Mouse (Mus musculus) intestine, embryonic 14.5 days (tissue): ENCODE results near the gene Bckdhb. TPM values are rescaled to one million over a fixed set of nuclear protein-coding genes. Genes with fewer than 3 reads are reported as not detected.

Experiments used
- polyA plus RNA-seq: library from polyadenylated mRNA; unstranded; fragments of >200 nt; fragmentation: Nextera tagmentation; extraction: Ambion mirVana; gene quantifications from 2 replicates; pipeline ENCODE4 v1.2.1, GENCODE M21; 2014

The Bckdhb gene
- polyA plus RNA-seq, 1 experiment from 2014 or later: 35.8 TPM

Other genes with a start within 250 kb of the Bckdhb start
- gene Elovl4, start 118.9 kb upstream of the Bckdhb start, polyA plus RNA-seq: 9.3 and 11.2 TPM in 2 replicates
- gene Ttk, start 90.5 kb upstream of the Bckdhb start, polyA plus RNA-seq: 27.0 and 27.3 TPM in 2 replicates